Mouse (Mus musculus): ENCODE results near the gene Ccdc102a. TPM values are rescaled to one million over a fixed set of nuclear protein-coding genes. Genes with fewer than 3 reads are reported as not detected.

The Ccdc102a gene
- total and polyA plus RNA-seq, 3 experiments, result 2.5 to 5.8 (median 2.8) TPM

DNA sequence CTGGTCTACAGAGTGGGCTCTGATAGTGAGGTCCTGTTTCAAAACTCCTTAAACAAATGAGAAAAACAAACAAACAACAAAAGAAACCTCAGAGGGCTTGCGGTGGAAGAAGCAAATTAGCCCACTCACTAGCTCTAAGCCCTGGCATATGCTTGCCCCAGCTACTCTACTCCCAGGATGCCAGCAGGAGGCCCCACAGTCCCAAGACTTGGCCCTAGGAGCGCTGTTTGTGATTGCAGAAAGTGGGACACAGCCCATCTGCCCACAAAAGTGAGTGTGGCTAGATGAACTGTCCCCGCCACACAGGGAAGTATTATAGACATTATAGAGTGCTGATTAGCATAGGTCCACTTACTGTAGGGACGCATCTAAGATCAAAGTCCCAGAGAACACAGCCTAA is 30.5 kb upstream of the Ccdc102a start:
- Histone ChIP-seq H3K27ac (ENCODE audit: insufficient read depth, low read depth) (no peak overlapping the region), H3K4me3 (replicated peaks in 1 of 3; ENCODE audit: low read depth in 2 of 3, low read length in 2 of 3, poor library complexity in 1 of 3) (no peak overlapping the region), H3K36me3 (replicated peaks in 1 of 2; ENCODE audit: control insufficient read depth in 1 of 2, insufficient read depth in 1 of 2, low read length in 1 of 2) (no peaks in the 10 kb centered on the region), H3K4me2 (ENCODE audit: insufficient read depth, low read depth, poor library complexity, severe bottlenecking) (no peak overlapping the region), H3K79me2 (replicated peaks; ENCODE audit: control insufficient read depth, extremely low read depth, insufficient read depth, poor library complexity, severe bottlenecking) (no peaks in the 10 kb centered on the region), H3K4me1 (ENCODE audit: control insufficient read depth in 1 of 2, insufficient read depth in 2 of 2) (peaks cover 0 to 11% of the 10 kb centered on the region in 2 experiments; a peak in 2 of 4 replicates), H3K9me3 (replicated peaks; ENCODE audit: low read length) (peaks cover 4% of the 10 kb centered on the region), H3K27me3 (replicated peaks) (peaks cover 3% of the 10 kb centered on the region), H3K9ac (ENCODE audit: insufficient read depth, low read depth) (no peak overlapping the region)
- in situ Hi-C loops (cut with MboI; ENCODE audit: low pct_ligation_motif_present, low pct_unique_long_range_greater_than_20kb, low sequenced_read_pairs), result loop anchor here (10.0 kb wide), 1 partner anchor 126 kb away; no protein-coding TSS in a partner anchor
- dilution Hi-C loops (cut with MboI; ENCODE audit: extremely low pct_ligation_motif_present, extremely low pct_unique_long_range_greater_than_20kb, low sequenced_read_pairs), result no loop called here
- DNase-seq (ENCODE audit: extremely low read depth), result no peak
- TF ChIP-seq BHLHE40 (IDR thresholded peaks at IDR 0.05; ENCODE audit: low read depth, low read length) (no peak), TBP (conservative IDR thresholded peaks at IDR 0.05; ENCODE audit: low read depth, low read length) (no peak), POLR2AphosphoS2 (IDR thresholded peaks at IDR 0.05; ENCODE audit: low read depth, low read length) (no peak), SIN3A (IDR thresholded peaks at IDR 0.05; ENCODE audit: low read length) (no peak), RCOR1 (conservative IDR thresholded peaks at IDR 0.05; ENCODE audit: low read depth, low read length) (no peak), MEF2A (IDR thresholded peaks at IDR 0.05; ENCODE audit: borderline replicate concordance, low read depth, low read length) (no peak), KAT2A (IDR thresholded peaks at IDR 0.05; ENCODE audit: insufficient replicate concordance, low read length) (no peak), MYC (IDR thresholded peaks at IDR 0.05; ENCODE audit: low read depth, low read length) (no peak), ETS1 (conservative IDR thresholded peaks at IDR 0.05; ENCODE audit: low read depth, low read length) (no peak)

GRCm38 (mm10) chr8:94945185-94945584 is 27.3 kb upstream of the Ccdc102a start:
- Histone ChIP-seq H3K4me1 (ENCODE audit: control insufficient read depth in 1 of 2, insufficient read depth in 2 of 2) (peaks cover 0 to 20% of the 10 kb centered on the region in 2 experiments; a peak in 3 of 4 replicates), H3K27me3 (replicated peaks) (peaks cover 3% of the 10 kb centered on the region), H3K4me2 (ENCODE audit: insufficient read depth, low read depth, poor library complexity, severe bottlenecking) (no peak overlapping the region), H3K27ac (ENCODE audit: insufficient read depth, low read depth) (no peak overlapping the region), H3K36me3 (replicated peaks in 1 of 2; ENCODE audit: control insufficient read depth in 1 of 2, insufficient read depth in 1 of 2, low read length in 1 of 2) (no peaks in the 10 kb centered on the region), H3K79me2 (replicated peaks; ENCODE audit: control insufficient read depth, extremely low read depth, insufficient read depth, poor library complexity, severe bottlenecking) (no peaks in the 10 kb centered on the region), H3K9ac (ENCODE audit: insufficient read depth, low read depth) (no peak overlapping the region), H3K4me3 (replicated peaks in 1 of 3; ENCODE audit: low read depth in 2 of 3, low read length in 2 of 3, poor library complexity in 1 of 3) (no peak overlapping the region), H3K9me3 (replicated peaks; ENCODE audit: low read length) (peaks cover 4% of the 10 kb centered on the region)
- in situ Hi-C loops (cut with MboI; ENCODE audit: low pct_ligation_motif_present, low pct_unique_long_range_greater_than_20kb, low sequenced_read_pairs), result loop anchor here (10.0 kb wide), 1 partner anchor 130 kb away; no protein-coding TSS in a partner anchor
- dilution Hi-C loops (cut with MboI; ENCODE audit: extremely low pct_ligation_motif_present, extremely low pct_unique_long_range_greater_than_20kb, low sequenced_read_pairs), result no loop called here
- TF ChIP-seq ELF1 (IDR thresholded peaks at IDR 0.05; ENCODE audit: low read depth, low read length) (no peak), HCFC1 (IDR thresholded peaks at IDR 0.05; ENCODE audit: low read depth, low read length) (no peak), MAFK (IDR thresholded peaks at IDR 0.05; ENCODE audit: insufficient replicate concordance, low read length) (no peak), GABPA (IDR thresholded peaks at IDR 0.05; ENCODE audit: insufficient replicate concordance, low read depth, low read length) (no peak), PAX5 (IDR thresholded peaks at IDR 0.05; ENCODE audit: low read length) (no peak), ETS1 (conservative IDR thresholded peaks at IDR 0.05; ENCODE audit: low read depth, low read length) (no peak), JUN (IDR thresholded peaks at IDR 0.05; ENCODE audit: insufficient read depth, low read depth, low read length) (no peak), IRF4 (IDR thresholded peaks at IDR 0.05; ENCODE audit: low read depth, low read length) (no peak), USF1 (IDR thresholded peaks at IDR 0.05; ENCODE audit: low read depth, low read length) (no peak)
- DNase-seq (ENCODE audit: extremely low read depth), result no peak

Measured in CH12.LX (cell line).